Mouse (Mus musculus) cerebellum, adult 2 months (tissue): Measurements from ENCODE around the gene Skap2. TPM values are rescaled to one million over a fixed set of nuclear protein-coding genes. Genes with fewer than 3 reads are reported as not detected.

Source experiments
- DNase-seq, 2 experiments: peaks; one replicate each; pipeline ENCODE4 v3.0.0; 2021
- H3K27ac ChIP-seq: fragments of 200-500 bp; 2 replicates; pipeline ENCODE4 v1.5.1; 2012; ENCODE audit warnings: low read length, control low read depth, inconsistent platforms; ENCODE audit not compliant: insufficient read depth
- H3K27me3 ChIP-seq: fragments of 200-500 bp; 2 replicates; pipeline ENCODE4 v1.6.1; 2012; ENCODE audit warnings: inconsistent platforms, mild to moderate bottlenecking, low read length, moderate library complexity; ENCODE audit not compliant: control insufficient read depth, insufficient read depth
- H3K4me1 ChIP-seq: fragments of 200-500 bp; 2 replicates; pipeline ENCODE4 v1.6.1; 2011; ENCODE audit warnings: low read length; ENCODE audit not compliant: control insufficient read depth, insufficient read depth
- H3K4me3 ChIP-seq: fragments of 200-500 bp; replicated peaks from 2 replicates; pipeline ENCODE3; 2011; ENCODE audit warnings: mild to moderate bottlenecking, low read depth, low read length, control low read depth; ENCODE audit not compliant: insufficient read depth
- CTCF ChIP-seq: fragments of 200-500 bp; IDR thresholded peaks from 2 replicates; pipeline ENCODE4 v1.5.1; 2011; ENCODE audit warnings: low read depth, mild to moderate bottlenecking, control low read depth, low read length, moderate library complexity, borderline replicate concordance; ENCODE audit not compliant: insufficient read depth
- POLR2A ChIP-seq: fragments of 200-500 bp; IDR thresholded peaks from 2 replicates; pipeline ENCODE4 v1.6.1; 2011; ENCODE audit warnings: low read length, control low read depth, borderline replicate concordance; ENCODE audit not compliant: insufficient read depth
- WGBS: fragments of 180-500 bp; shearing (Covaris S2); methylation state at CpG from one replicate; pipeline ENCODE4 v1.1.7; 2018; 5-methylcytosine and 5-hydroxymethylcytosine counted together
- polyA plus RNA-seq: library from polyadenylated mRNA; depleted of rRNA; stranded (reverse); fragments of >200 nt; gene quantifications from 2 replicates; pipeline ENCODE4 v1.2.3, GENCODE M21; 2012

Skap2 gene
- polyA plus RNA-seq, 1 experiment: 19.2 TPM

- no peak for DNase-seq
- Histone ChIP-seq H3K27ac (no peak overlapping the region), H3K4me1 (no peaks in the 10 kb centered on the region), H3K4me3 (no peak overlapping the region), H3K27me3 (peaks cover 7% of the 10 kb centered on the region; the same call in 1 of the 2 replicates)
- 47% methylated on average over 8 of the region's 8 CpGs for WGBS
- TF ChIP-seq POLR2A (no peak), CTCF (no peak)
Observed at GRCm38 (mm10) chr6:52002676-52003075, 9.7 kb downstream of the Skap2 start.

- H3K4me3 ChIP-seq: no peak overlapping the region
- no peak overlapping the region for H3K27ac ChIP-seq
- no peaks in the 10 kb centered on the region; the same call in 1 of the 2 replicates for H3K27me3 ChIP-seq
- no peak for DNase-seq
- no peaks in the 10 kb centered on the region for H3K4me1 ChIP-seq
- no peak for TF ChIP-seq POLR2A
- WGBS: 69% methylated on average over 4 of the region's 4 CpGs
Observed at GRCm38 (mm10) chr6:51999157-51999478, 13.2 kb downstream of the Skap2 start.

DNA sequence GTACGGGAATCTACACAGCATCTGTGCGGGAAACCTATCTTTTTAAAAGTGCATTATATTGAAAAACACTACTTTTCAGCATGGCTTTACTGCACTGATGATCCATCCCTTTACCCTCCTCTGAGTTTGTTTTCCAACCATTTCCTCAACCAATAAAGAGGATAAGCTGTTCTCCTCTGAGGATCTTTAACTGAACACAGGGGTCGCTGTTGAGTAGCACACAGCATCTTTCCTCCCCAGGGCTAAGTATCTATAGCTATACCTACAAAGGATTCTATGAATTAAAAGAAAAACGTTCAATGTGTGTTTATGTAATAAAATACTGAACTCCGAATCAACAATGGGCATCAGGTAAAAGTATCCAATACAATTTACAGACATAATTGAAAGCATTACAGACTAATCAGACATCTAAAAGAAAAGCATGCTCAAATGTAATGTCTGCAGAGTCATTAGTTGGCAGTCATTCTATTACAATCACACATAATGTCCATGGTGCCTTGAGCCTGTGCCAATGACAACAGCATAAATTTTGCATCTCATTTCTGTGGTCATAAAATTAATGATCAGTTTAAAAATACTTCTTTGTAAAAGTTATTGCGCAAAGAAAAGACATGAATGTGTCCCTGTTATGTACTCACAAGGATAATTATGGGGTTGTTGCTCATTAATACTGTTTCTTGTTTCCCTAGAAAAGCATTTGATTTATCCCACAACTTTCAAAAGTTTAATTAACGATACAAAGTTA, 13.8 kb downstream of the Skap2 start:
- 64% methylated on average over 7 of the region's 7 CpGs for WGBS
- Histone ChIP-seq H3K27me3 (no peaks in the 10 kb centered on the region; the same call in 1 of the 2 replicates), H3K4me1 (no peaks in the 10 kb centered on the region), H3K4me3 (no peak overlapping the region), H3K27ac (no peak overlapping the region)
- no peak for DNase-seq
- TF ChIP-seq CTCF (no peak), POLR2A (no peak)

GRCm38 (mm10) chr6:51987999-51988398, 24.4 kb downstream of the Skap2 start:
- Histone ChIP-seq H3K4me1 (no peaks in the 10 kb centered on the region), H3K4me3 (no peak overlapping the region), H3K27ac (no peak overlapping the region), H3K27me3 (no peaks in the 10 kb centered on the region)
- 75% methylated on average over 2 of the region's 2 CpGs for WGBS
- TF ChIP-seq CTCF (no peak), POLR2A (no peak)
- no peak for DNase-seq

DNA sequence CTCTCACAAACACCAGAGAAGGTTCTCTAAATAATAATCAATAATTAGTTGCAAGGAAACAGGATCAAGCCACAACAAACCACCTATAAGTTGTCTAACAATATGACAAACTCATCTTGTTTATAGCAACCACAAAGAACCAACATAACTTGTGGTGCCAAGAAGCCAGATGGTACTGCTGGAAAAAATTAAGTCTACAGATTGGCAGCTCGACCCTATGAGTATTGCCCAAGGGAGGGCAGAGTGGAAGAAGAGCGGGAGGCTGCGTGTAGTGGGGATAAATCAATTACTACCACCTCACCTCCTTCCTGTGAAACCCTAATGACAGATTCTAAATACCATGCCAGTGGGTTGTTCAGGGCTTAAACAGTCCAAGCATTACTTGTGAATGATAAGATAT, 34.7 kb downstream of the Skap2 start:
- Histone ChIP-seq H3K4me3 (no peak overlapping the region), H3K4me1 (no peaks in the 10 kb centered on the region), H3K27ac (no peak overlapping the region), H3K27me3 (no peaks in the 10 kb centered on the region)
- TF ChIP-seq CTCF: no peak
- no peak for TF ChIP-seq POLR2A
- DNase-seq: peak in 1 of 2 experiments; percentile 27
- WGBS: 9% methylated on average over 3 of the region's 3 CpGs

DNA sequence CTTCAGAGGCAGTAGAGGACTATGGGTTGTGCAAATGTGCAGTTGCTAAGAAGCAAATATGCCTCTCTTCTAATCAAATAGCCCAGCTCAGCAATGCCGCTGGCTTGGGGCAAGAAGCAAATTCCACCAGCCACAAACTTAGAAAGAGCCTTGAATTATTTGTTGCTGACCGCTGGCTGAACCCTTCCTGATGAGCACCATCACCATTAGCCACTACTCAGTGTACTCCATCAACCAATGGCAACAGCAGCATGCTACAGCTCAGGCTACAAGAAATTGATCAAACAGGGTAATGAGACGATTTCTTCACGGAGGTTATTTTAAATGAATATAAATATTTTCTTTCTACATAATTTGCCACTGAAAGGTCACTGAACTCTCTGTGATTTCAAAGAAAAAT, 36.6 kb downstream of the Skap2 start:
- Histone ChIP-seq H3K4me1 (no peaks in the 10 kb centered on the region), H3K27ac (no peak overlapping the region), H3K27me3 (no peaks in the 10 kb centered on the region), H3K4me3 (no peak overlapping the region)
- 88% methylated on average over 4 of the region's 4 CpGs for WGBS
- DNase-seq: no peak
- TF ChIP-seq POLR2A: no peak
- TF ChIP-seq CTCF: no peak

DNA sequence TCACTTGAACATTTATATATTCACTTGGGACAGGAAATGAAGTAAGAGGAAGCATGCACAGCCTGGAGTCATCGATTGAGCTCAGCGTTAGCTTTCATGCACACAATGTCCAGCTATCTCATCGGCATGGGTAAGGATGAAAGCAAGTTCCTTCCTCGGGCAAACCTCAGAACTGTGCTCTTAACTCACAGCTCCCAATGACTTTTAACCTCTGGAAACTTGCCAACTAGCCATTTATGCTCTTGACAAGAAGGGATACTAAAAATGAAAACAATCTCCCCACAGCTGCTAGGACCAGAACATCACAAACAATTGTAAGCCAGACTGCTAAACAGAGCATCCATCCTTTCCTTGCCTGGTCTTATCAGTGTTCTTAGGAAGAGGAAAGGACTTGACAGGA, 53.4 kb downstream of the Skap2 start:
- no peak for DNase-seq
- no peaks in the 10 kb centered on the region for H3K27me3 ChIP-seq
- 86% methylated on average over 4 of the region's 4 CpGs for WGBS
- no peak for TF ChIP-seq POLR2A
- no peak for TF ChIP-seq CTCF
- no peak overlapping the region for H3K4me3 ChIP-seq
- H3K4me1 ChIP-seq: no peaks in the 10 kb centered on the region
- H3K27ac ChIP-seq: no peak overlapping the region

- Histone ChIP-seq H3K4me3 (no peak overlapping the region), H3K27me3 (no peaks in the 10 kb centered on the region), H3K27ac (no peak overlapping the region), H3K4me1 (no peaks in the 10 kb centered on the region)
- no peak for TF ChIP-seq CTCF
- TF ChIP-seq POLR2A: no peak
- DNase-seq: no peak
- WGBS: 84% methylated on average over 4 of the region's 4 CpGs
Observed at GRCm38 (mm10) chr6:51956048-51956792, 56.1 kb downstream of the Skap2 start.
